Mouse (Mus musculus): ENCODE measurements around the gene Idh2. TPM values are rescaled to one million over a fixed set of nuclear protein-coding genes. Genes with fewer than 3 reads are reported as not detected.

Idh2 gene
- total RNA-seq, 2 experiments from 2014 or later = 1,585 to 1,668 TPM

GRCm38 (mm10) chr7:80129278-80129677 lies 14.1 kb upstream of the Idh2 start:
- intact Hi-C loops (cut with DNase I) = no loop called here
- DNase-seq (ENCODE audit: low spot score) = no peak

DNA sequence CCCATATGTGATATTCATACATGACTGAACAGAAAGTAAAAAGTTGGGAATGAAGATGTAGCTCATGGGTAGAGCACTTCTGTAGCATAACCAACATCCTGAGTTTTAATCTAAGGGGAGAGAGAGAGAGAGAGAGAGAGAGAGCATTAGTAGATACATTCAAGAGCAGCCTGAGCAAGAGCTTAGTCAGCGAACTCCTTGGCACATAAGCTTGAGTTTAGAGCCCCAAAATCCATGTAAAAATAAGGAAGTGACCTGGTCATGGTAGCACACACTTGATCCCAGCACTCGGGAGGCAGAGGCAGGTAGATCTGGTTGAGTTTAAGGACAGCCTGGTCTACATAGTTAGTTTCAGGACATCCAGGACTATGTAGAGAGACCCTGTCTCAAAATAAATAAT lies 8.5 kb upstream of the Idh2 start:
- intact Hi-C loops (cut with DNase I) = no loop called here
- no peak for DNase-seq (ENCODE audit: low spot score)

DNA sequence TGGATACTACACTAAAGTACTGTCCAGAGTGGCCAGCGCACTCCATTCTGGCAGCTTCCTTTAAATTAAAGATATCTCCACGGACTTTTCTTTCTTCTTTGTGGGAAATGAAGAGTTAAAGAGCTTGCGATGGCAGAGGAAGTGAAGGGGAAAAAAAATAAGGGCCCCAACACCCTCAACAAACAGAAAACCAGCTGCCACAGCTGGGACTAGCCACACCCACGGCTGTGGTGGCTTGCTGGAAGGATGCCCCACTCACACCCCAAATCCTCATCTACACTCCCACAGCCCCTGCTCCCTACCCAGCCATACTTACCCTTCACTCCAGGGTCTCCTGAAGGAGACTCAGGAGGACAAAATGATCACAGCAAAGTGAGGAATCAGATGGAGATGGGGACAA lies 7.9 kb upstream of the Idh2 start:
- intact Hi-C loops (cut with DNase I) = no loop called here
- no peak for DNase-seq (ENCODE audit: low spot score)

GRCm38 (mm10) chr7:80121083-80121482 lies 5.9 kb upstream of the Idh2 start:
- DNase-seq (ENCODE audit: low spot score) = no peak
- intact Hi-C loops (cut with DNase I) = no loop called here

DNA sequence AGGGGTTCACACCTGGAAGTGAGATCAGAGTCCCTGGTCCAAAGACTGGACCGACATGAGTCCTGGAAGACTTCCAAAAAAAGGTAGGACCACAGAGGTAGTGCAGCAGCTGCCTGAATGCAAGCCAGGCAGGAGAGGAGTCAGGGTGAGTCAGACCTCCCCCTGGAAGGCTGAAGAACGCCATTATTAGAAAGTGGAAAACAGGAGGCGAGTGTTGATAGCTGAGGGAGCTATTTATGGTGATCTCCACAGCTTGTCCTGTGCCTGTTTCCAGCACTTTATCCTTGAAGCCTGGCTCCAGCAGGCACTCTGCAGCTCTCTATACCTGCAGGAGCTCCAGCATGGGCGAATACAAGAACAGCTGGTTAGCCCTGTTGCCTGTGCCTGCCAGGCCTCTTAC lies 4.0 kb upstream of the Idh2 start:
- intact Hi-C loops (cut with DNase I) = loop anchor here (1.0 kb wide), 1 partner anchor 11 kb away; no protein-coding TSS in a partner anchor
- DNase-seq (ENCODE audit: low spot score) = no peak

GRCm38 (mm10) chr7:80116158-80116557 lies 966 bp upstream of the Idh2 start:
- intact Hi-C loops (cut with DNase I) = no loop called here
- DNase-seq (ENCODE audit: low spot score) = no peak

DNA sequence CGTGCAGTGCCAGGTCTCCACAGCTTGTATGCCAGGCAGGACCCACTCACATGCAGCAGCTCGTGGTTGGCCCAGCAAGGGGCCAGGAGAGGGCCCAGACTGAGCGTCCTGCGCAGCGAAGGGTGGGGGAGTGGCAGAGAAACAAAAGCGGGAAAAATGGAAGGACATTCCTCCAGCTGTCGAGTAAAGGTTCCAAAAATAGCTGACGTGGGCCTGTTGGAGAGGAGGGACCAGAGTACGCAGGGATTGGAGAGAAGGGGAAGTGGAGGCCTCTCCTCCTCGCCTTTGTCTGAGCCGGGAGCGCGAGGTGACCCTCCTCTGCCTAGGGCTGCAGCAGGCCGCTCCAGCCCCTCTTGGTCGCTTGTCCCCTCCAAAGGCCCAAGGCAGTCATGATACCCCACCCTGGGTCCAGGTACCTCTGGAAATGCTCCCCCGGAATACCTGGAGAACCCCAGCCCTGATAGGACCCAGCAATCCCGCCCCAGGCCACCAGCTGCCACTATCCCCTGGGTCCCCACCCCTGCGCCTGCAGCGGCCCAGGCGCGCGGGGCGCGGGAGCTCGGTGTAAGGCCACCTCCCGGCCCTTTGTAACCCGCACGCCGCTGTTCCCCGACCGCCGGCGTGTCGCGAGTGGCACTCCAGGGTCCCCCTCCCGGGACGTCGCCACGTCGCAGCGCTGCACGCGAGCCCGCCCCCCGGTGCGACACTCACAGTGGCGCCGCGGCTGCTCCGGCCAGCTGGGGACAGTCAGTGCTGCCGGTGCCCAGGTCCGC lies 555 bp downstream of the Idh2 start:
- peak; percentile 57 for DNase-seq (ENCODE audit: low spot score)
- intact Hi-C loops (cut with DNase I) = no loop called here

DNA sequence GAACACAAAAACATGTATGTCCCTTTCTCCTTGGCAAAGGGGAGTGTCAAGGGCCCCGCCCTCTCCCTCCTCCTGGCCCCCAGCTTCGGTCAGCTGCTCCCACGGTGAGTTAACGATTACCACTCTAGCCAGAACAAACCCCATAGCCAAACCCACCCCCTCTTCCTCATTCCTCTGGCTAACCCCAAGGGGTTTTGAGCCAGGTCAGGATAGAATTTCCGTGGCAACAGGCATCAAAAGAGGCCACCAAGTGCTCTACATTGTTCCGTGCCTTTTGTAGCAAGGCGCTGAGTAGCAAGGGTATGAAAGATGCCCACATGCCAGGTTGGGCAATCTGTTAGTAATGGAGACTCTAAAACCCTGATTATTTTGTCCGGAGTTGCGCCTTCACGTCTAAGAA lies 1.2 kb downstream of the Idh2 start:
- intact Hi-C loops (cut with DNase I) = no loop called here
- peak; percentile 49 for DNase-seq (ENCODE audit: low spot score)

DNA sequence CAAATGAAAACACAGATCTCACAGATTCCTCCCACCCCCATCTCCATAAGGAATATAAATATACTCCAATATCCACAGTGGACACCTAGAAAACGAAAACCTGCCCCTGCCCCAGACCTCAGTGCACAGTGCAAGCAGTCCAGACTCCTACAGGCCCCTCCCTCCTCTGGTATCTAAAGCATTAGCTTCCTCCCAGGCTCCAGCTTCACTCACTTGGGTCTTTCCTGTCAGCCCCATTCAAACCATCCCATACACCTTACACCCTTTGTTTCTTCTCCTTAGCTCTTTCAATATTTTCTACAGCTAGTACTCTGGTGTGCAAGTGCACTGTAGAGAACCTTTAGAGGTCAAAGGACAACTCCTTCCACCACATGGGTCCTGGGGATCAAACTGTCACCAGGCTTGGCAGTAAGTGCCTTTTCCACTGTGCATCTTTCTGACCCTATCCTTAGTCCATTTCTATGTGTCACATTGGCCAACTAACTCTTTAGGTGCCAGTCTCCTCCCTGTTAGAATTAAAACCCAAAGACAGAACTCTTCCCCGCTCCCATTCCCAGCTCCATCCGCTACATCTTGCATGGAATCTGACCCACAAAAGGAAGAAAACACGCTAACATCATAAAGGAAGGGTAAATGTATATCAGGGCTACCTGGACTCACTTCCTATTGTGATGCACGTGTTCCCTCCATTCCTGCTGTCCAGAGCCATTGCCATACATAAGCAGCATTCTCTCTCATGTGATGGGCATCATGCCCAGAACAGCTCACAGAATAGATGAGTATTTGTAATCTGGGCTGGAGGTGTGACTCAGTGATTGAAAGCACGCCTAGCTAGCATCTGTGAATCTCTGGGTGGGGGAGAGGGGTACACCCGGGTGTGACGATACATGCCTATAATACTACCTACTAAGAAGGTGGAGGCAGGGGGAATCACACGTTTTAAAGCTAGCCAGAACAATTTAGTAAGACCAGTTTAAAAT lies 3.8 kb downstream of the Idh2 start:
- no peak for DNase-seq (ENCODE audit: low spot score)
- intact Hi-C loops (cut with DNase I) = no loop called here

GRCm38 (mm10) chr7:80106441-80106840 lies 8.8 kb downstream of the Idh2 start:
- intact Hi-C loops (cut with DNase I) = no loop called here
- no peak for DNase-seq (ENCODE audit: low spot score)

DNA sequence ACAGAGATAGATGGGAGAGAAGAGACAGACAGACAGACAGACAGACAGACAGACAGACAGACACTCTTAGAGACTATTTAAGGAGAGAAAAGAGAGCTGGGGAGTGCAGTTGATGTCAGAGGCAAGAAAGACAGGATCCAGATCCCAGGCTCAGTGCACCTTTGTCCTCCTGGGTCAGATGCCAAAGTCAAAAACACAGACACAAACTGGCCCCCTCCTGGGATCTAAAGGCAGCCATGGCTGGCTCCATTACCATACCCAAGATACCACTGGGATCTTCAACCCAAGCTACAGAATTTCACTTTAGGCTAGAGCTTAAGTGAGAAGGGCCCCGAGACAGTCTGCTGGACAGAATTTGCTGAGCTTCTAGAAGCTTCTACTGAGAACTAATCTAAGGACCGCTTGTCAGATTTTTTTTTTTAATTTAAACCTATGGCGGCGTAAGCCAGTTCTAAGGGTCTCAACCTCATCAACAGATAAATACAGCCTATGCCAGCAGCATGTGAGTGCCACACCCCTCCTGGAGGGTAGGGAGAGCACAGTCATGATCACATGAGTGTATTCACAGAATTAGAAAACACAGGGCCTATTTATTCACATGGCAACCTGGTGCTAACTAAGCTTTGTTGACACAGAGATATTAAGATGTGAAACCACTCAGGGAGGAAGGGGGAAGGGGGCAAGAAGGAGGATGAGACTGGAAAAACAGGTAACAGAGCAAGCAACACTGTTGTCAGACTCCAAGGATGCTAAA lies 9.4 kb downstream of the Idh2 start:
- intact Hi-C loops (cut with DNase I) = no loop called here
- DNase-seq (ENCODE audit: low spot score) = no peak

DNA sequence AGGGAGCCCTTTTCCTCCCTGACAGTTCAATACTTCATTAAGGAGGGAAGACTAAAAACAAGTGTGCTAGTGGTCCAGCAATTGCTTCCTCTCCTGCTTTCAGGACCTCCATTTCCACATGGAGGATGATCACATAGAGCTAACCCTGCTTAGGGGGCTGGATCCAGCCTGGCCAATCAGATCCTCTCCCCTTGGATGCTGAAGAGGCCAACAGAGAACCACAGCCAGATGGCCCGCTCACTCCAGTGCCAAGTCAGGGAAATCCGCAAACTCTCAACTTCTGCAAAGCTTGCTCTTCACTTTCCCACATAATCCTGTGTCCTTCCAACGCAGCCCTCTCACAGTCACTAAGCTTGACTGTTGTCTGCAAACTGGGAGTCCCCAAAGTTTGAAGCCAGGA lies 11.9 kb downstream of the Idh2 start:
- DNase-seq (ENCODE audit: low spot score) = no peak
- intact Hi-C loops (cut with DNase I) = no loop called here

GRCm38 (mm10) chr7:80098389-80098976 lies 16.7 kb downstream of the Idh2 start:
- no peak for DNase-seq (ENCODE audit: low spot score)
- intact Hi-C loops (cut with DNase I) = loop anchor here (10.0 kb wide), 1 partner anchor 304 kb away; the partner anchor contains the start of gene Mesp1

DNA sequence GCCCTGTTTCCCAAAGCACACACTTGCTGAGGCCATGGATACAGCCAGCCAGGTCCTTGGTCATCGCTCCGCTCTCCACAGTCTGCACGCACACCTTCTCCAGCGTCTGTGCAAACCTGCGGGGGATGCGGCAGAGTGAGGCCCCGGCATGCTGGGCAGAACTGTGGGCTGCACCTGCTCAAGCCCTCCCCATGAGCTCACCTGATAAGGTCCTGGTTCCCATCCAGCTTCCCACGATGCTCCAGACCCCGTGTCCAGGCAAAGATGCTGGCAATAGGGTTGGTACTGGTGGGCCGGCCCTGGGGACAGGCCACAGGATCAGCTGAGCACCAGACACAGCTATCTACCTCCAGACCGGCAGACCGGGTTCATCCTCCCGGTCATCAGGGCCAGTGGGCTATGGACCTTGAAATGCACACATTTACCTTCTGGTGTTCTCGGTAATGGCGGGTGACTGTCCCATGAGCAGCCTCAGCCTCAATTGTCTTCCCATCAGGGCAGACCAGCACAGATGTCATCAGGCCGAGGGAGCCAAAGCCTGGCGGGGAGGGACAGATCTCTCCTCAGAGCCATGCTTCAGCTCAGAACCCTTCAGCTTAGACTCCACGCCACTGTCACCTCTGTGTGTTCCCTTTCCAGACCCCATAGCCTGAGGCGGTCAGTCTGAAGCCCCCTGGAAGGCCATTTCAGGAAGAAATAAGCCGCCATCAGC lies 19.4 kb downstream of the Idh2 start:
- no peak for DNase-seq (ENCODE audit: low spot score)
- intact Hi-C loops (cut with DNase I) = loop anchor here (10.0 kb wide), 1 partner anchor 301 kb away; the partner anchor contains the start of gene Mesp1

DNA sequence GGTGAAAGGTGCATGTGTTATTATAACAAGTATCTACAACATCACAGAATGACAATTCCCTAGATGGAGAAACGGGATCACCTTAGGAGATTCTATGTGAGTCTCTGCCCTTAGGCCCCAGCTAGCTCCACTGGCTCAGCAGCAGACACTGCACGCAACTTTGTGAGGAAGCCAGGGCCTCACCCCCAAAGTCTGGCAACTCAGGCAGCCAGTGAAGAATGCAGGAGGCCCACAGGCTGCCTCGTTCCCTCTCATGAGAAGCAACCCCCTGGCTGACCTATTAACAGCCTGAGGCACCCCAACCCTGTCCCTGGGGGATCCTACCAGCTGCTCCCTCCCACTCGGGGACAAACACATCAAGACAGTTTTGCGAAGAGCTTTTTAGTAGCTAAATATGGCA lies 20.7 kb downstream of the Idh2 start:
- intact Hi-C loops (cut with DNase I) = loop anchor here (5.0 to 10.0 kb wide), 2 partner anchors 157 to 300 kb away; partner anchors contain the start of genes Arpin and Mesp1
- DNase-seq (ENCODE audit: low spot score) = no peak

DNA sequence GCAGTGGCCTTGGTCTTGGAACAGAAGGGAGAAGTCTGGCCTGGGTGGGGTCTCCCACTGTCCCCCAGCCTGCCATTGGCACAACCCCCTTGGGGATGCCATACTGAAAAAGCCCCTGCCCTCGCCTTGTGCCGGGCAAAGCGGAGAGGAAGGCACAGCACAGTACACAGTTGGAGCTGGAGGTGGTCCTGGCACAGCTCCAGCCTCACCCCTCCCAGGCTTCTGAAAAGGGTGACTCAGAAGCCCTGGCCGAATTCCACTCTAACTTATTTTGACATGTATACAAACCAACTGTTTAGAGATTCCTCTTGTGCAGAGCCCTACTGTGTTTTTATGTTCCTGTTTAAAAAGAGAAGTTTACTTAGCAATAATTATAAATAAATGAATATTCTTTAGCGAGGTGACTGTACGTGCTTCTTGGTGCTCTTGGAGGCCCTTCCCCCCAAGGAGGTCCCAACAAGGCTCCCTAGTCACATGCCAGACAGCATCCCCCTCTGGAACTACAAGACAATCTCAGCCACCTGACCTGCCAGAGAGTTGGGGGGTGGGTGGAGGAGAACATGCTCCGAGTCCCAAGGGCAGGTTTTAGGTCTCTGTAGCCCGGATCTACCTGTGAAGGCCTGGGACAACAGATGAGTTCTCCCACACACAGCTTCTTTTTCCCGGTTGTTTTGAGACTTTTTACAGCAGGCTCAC lies 22.7 kb downstream of the Idh2 start:
- intact Hi-C loops (cut with DNase I) = loop anchor here (5.0 to 10.0 kb wide), 2 partner anchors 155 to 298 kb away; partner anchors contain the start of genes Arpin and Mesp1
- no peak for DNase-seq (ENCODE audit: low spot score)

DNA sequence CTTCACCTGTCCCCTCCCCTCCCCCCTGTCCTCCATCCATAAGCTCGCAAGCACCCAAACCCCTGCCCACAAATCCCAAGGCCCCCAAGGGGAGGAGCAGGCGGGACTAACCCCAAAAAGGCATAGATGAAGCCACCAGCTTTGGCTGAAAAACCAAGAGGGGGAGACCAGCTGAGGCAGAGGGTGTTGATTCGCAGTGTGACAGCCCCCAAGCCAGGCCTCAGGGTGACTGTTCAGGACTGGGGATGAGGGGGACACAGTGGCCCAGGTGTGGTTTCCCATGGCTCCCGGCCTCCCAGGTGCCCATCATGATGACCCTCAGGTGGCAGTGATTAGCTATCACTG lies 23.4 kb downstream of the Idh2 start:
- intact Hi-C loops (cut with DNase I) = loop anchor here (5.0 to 10.0 kb wide), 2 partner anchors 155 to 297 kb away; partner anchors contain the start of genes Arpin and Mesp1
- DNase-seq (ENCODE audit: low spot score) = no peak

All from heart, postnatal 25 days (tissue).